Mouse (Mus musculus) CD8-positive naive resting alpha-beta T cell, adult 2 months (primary cell): ENCODE measurements around the gene Hsd17b14.

Experiments
- DNase-seq, 2 experiments: peaks; one replicate each; pipeline ENCODE4 v3.0.0; 2022; ENCODE audit warnings: low read depth in 2 of 2, low spot score in 2 of 2

The Hsd17b14 gene

GRCm38 (mm10) chr7:45565446-45565845 is 10.8 kb downstream of the Hsd17b14 start:
- DNase-seq, result no peak

GRCm38 (mm10) chr7:45567112-45567779 is 12.6 kb downstream of the Hsd17b14 start:
- no peak for DNase-seq

GRCm38 (mm10) chr7:45567780-45568516 is 13.3 kb downstream of the Hsd17b14 start:
- DNase-seq, result peak; percentile 54 to 73

- DNase-seq, result no peak
Measured at GRCm38 (mm10) chr7:45568601-45569473, 14.1 kb downstream of the Hsd17b14 start.

GRCm38 (mm10) chr7:45570103-45570741 is 15.5 kb downstream of the Hsd17b14 start, which contains the start of gene Bcat2:
Gene Bcat2, plus strand, starts transcription at chr7:45570153.
- peak; percentile 39 to 58 for DNase-seq

- no peak for DNase-seq
Measured at GRCm38 (mm10) chr7:45571966-45572365, 17.3 kb downstream of the Hsd17b14 start.

- DNase-seq, result no peak
Measured at GRCm38 (mm10) chr7:45573954-45574353, 19.3 kb downstream of the Hsd17b14 start.

- no peak for DNase-seq
Measured at GRCm38 (mm10) chr7:45574472-45575379, 20.0 kb downstream of the Hsd17b14 start.

GRCm38 (mm10) chr7:45585923-45586322 is 31.2 kb downstream of the Hsd17b14 start:
- DNase-seq, result no peak

- DNase-seq, result no peak
Measured at GRCm38 (mm10) chr7:45587631-45588592, 33.2 kb downstream of the Hsd17b14 start.

- peak; percentile 49 to 73 for DNase-seq
Measured at GRCm38 (mm10) chr7:45589173-45589572, 34.5 kb downstream of the Hsd17b14 start.

- DNase-seq, result no peak
Measured at GRCm38 (mm10) chr7:45589898-45590297, 35.2 kb downstream of the Hsd17b14 start.

- no peak for DNase-seq
Measured at GRCm38 (mm10) chr7:45590874-45591273, 36.2 kb downstream of the Hsd17b14 start.

GRCm38 (mm10) chr7:45591880-45592279 is 37.2 kb downstream of the Hsd17b14 start:
- no peak for DNase-seq

- DNase-seq, result peak; percentile 52 to 67
Measured at GRCm38 (mm10) chr7:45593118-45593815, 38.6 kb downstream of the Hsd17b14 start.

GRCm38 (mm10) chr7:45595176-45595575 is 40.5 kb downstream of the Hsd17b14 start:
- no peak for DNase-seq

GRCm38 (mm10) chr7:45596107-45596506 is 41.4 kb downstream of the Hsd17b14 start:
- DNase-seq, result no peak

GRCm38 (mm10) chr7:45597013-45597412 is 42.3 kb downstream of the Hsd17b14 start:
- no peak for DNase-seq
